Mouse (Mus musculus): ENCODE results near the gene Cacna1d.

Gene Cacna1d

DNA sequence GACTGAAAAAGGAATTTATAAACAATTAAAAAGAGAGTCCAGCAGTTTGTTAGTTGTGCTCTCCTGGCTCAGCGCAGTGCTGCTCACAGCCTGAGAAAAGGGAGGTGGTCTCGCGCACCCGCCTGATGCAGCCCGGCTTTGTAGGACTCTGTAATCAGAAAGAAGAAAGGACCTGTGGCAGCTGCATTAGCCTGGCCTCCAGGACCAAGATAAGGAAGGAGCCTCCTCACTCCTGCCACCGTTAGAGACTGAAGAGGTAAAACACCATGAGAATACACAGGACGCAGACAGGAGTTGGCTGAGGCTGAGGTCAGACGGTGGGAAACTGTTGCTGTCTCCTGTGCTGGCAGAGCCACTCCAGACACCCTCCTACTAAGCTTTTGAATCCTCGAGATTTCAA lies at the start of gene Cacna1d:
Gene Cacna1d, minus strand, starts transcription at position 114 of the 400 bp plus-strand sequence.
- DNase-seq (ENCODE audit: low read depth, low spot score) = no peak

- no peak for DNase-seq (ENCODE audit: low read depth, low spot score)
Observed at GRCm38 (mm10) chr14:30533780-30534450, 42.7 kb upstream of the Cacna1d start.

GRCm38 (mm10) chr14:30531896-30532295 lies 40.6 kb upstream of the Cacna1d start:
- DNase-seq (ENCODE audit: low read depth, low spot score) = no peak

DNA sequence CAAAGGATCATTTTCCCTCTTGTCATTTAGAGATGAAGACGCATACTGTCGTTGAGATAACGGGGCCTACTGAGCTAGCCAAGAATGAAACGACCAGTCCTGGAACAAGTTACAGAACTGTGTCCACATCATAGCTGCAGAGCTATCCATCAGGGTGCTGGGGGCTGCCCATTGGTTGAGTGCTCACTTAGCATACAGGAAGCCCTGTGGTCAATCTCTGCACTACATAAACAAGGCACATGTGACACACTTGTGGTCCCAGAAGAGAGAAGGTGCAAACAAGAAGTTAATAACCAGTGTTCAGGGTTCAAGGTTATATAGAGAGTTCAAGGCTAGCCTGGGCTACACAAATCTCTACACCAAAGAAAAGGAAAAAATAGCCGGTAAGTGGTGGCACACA lies 40.2 kb upstream of the Cacna1d start:
- DNase-seq (ENCODE audit: low read depth, low spot score) = no peak

DNA sequence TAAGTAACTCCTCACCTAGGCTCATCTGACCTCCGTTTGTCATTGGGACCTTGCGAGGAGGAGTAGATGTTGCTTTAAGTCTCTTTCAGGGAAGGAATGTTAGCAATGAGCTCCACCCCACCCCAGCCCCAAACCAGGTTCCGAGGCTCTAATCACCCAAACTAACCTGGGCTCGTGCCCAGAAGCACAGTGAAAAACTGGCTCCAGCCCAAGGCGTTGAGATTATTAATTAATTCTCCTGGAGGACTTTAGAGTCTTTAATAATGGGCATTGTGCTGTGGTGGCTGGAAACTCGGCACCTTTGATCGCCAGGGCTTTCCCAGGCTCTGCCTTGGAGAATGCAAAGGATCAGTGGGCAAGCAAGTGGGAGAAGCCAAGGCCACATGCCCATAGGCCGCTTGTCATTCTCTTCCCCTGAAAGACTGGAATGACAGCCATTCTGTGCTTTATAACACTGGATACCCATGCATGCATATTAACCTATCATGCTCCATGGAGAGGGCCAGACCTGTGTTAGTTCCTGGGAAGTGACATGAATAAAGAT lies 39.5 kb upstream of the Cacna1d start:
- DNase-seq (ENCODE audit: low read depth, low spot score) = no peak

GRCm38 (mm10) chr14:30529454-30529853 lies 38.2 kb upstream of the Cacna1d start:
- no peak for DNase-seq (ENCODE audit: low read depth, low spot score)

- DNase-seq (ENCODE audit: low read depth, low spot score) = no peak
Observed at GRCm38 (mm10) chr14:30528961-30529360, 37.7 kb upstream of the Cacna1d start.

DNA sequence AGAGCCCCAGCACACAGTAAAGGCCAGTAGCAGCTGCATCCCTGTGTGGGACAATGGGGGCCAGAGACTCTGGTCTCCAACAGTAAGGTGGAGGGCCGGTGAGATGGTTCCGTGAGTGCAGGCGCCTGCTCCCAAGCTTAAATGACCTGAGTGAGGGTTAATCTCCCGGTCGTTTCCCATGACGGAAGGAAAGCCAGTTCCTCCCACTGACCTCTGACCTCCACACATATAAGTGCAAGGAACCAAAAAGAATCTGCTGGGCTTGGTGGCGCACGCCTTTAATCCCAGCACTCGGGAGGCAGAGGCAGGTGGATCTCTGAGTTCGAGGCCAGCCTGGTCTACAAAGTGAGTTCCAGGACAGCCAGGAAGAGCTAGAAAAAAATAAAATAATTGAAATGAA lies 37.1 kb upstream of the Cacna1d start:
- no peak for DNase-seq (ENCODE audit: low read depth, low spot score)

DNA sequence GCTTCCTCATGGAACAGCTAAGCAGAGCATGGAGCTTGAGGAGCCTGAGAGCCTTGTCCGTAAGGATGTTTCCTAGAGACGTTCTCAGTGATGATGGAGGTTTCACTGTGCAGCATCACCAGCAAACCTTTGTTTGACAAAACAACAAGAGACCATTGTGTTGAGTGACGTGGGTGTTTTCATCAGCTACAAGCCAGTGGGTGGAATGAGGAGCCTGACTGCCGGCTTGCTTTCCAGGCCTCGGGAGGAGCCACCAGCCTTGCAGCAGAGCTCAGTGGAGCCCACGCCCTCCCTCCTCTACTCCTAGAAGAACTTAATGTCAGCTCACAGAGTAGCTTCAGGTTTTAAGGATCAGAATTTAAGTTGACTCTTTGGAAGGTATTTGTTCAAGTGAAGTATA lies 32.1 kb upstream of the Cacna1d start:
- DNase-seq (ENCODE audit: low read depth, low spot score) = no peak

DNA sequence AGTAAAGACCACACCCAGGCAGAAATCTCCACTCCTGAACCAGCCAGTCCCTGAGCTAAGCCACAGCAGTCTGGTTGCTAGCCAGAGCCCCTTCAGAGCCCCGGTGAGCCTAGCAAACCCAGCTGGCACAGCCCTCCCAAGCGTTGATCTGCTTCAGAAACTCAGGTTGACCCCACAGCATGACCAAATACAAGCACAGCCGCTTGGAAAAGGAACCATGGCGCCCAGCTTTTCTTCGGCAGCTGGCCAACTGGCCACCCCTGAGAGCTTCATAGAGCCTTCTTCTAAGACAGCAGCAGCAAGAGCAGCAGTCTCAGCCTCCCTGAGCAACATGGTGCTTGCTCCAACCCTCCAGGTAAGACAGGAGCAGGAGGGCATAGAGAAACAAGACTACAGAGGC lies 28.1 kb upstream of the Cacna1d start:
- DNase-seq (ENCODE audit: low read depth, low spot score) = no peak

DNA sequence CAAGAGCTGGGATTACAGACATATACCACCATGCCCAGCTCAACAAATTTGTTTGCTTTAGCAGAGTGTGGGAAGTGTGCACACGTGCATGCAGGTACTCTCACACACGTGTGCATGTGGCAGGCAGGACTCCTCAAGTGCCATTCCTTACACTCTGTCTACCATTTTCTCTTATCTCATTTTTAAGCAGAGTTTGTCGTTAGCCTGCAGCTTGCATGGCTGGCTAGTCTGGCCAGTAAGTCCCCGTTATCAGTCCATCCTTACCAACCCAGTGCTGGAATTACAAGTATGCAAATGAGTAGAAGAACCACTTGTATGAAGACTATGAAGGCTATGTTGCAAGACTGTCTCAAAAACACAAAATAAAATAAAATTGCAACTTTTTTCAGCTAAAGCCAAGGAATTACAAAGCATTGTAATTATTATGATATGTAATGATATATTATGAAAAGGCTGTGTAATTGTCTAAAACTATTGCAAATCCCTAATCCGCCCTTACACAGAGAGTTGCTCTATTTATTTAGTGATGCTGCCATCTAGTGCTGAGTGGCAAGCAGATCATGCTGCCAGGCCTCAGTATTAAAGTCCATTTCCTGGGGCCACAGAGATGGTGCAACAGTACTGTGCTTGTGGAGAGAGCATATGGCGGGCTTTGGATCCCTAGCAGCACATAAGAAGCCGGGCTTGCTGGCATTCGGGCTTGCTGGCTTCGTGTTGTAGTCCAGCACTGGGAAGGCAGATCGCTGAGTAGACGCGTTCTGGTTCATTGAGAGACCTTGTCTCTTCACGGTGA lies 24.9 kb upstream of the Cacna1d start:
- peak; percentile 24 for DNase-seq (ENCODE audit: low read depth, low spot score)

- no peak for DNase-seq (ENCODE audit: low read depth, low spot score)
Observed at GRCm38 (mm10) chr14:30512896-30513295, 21.6 kb upstream of the Cacna1d start.

GRCm38 (mm10) chr14:30510214-30510763 lies 19.0 kb upstream of the Cacna1d start:
- DNase-seq (ENCODE audit: low read depth, low spot score) = no peak

DNA sequence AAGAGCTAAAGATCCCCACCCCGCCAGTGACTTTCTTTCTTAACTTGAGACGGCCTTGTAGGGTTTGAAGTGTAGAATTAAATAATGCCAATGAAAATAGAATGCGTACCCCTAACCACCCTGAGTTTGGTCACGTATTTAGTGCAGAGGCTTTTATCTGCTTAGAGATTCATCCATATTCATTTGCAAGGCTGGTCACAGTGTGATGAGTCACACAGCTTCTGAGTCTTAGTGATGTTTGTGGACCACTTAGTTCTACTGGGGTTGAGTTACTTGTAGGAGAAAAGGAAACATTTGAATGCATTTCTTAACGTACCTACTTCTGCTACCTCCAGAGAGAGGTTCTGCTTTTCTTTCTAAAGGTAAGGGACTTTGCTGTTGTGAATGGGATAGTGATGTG lies 13.7 kb upstream of the Cacna1d start:
- no peak for DNase-seq (ENCODE audit: low read depth, low spot score)

DNA sequence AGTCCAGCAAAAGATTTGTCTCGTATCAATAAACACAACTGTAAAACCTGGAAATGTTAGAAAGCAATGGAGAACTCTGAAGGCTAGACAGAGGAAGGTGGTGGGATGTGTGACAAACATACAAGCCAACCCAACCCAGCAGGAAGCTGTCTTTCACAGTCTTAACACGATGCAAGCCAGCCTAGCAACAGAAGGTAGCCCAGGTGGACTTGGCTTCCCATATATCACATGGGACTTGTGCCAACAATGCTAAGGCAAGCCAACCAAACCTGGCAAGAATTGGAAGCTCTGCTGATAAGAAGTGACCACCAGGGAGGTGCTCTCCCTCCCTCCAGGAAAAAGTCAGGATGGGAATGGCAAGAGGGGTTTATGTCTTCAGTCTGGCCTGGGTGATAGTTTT lies 6.9 kb upstream of the Cacna1d start:
- DNase-seq (ENCODE audit: low read depth, low spot score) = no peak

DNA sequence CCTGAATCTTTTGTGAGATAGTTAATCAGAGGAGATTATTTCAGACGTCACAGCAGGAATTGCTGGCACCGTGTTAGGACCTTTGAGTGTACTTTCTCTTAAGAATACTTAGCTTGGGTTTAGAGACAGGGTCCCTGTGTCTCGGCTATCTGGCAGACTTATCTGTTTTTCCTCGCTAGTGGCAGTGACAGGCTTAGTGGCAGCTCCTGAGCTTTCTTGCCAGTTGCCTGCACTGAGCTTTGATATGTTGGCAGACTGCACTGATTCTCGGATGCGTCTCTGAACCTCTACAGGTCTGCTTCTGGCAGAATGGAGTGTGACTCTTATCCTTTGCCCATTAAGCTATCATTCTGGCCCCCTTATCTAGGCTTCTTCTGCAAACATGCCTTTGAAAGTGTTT lies 3.7 kb upstream of the Cacna1d start:
- DNase-seq (ENCODE audit: low read depth, low spot score) = no peak

DNA sequence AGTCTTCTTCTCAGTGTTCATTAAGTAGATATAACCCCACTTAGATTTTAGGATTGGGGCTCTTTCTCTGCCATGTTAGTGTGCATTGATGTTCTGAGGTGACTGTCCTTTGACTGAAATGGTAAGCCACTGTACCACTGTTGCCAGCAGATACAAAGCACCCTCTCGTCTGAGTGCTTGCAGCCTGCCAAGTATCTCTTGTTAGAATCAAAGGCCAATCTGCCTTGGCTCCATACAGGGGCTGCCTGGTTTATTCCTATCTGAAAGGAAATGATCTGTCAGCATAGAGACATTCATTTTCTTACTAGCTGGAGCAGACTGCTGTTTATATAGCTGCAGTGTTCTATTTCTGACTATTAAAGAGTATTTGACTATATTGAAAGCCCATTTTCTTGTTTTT lies 2.0 kb upstream of the Cacna1d start:
- no peak for DNase-seq (ENCODE audit: low read depth, low spot score)

DNA sequence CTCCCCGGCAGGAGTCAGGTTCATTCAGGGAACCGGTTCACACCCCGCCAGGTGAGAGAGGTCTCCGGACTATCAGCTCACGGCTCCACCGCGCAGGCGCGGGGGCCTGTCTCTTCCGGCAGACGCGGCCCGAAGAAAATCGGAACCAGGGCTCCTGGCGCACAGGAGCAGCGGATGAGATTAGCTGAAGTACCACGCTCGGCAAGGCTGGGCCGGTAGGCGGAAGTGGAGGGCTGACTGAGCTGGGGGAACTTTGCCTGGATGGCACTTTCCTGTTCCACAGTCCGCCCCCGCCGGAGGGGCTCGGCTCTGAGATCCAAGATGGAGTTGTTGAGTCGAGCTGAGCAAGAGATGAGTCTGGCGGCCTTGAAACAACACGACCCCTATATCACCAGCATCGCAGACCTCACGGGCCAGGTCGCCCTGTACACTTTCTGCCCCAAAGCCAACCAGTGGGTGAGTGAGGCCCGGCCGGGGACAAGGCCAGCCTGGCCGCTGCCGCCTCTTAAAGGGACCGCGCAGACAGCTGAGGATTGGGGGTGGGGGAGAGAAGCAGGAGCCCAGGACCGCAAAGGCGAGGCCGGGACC lies 11.8 kb downstream of the Cacna1d start, which contains the start of gene Dcp1a:
Gene Dcp1a, plus strand, starts transcription at position 175 of the 588 bp plus-strand sequence.
- DNase-seq (ENCODE audit: low read depth, low spot score) = peak; percentile 93

- DNase-seq (ENCODE audit: low read depth, low spot score) = no peak
Observed at GRCm38 (mm10) chr14:30474416-30474815, 16.8 kb downstream of the Cacna1d start.

DNA sequence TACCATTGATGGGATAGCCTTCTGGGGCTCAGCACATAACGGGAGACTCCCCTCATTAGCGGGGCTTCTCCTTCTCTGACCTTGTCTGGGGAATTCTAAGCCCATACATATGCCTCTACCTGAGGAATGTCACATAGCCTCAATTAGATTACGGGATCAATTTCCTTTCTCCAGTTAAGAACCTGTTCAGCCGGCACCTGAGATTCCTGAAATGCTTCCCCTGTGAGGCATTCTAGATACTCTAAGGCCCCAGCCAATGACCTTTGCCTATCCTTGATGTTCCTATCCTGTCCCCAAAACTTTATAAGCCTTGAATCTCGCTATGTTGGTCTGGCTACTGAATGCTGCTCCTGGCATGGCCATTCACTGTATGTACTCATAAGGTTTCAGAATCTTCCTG lies 17.6 kb downstream of the Cacna1d start:
- no peak for DNase-seq (ENCODE audit: low read depth, low spot score)

DNA sequence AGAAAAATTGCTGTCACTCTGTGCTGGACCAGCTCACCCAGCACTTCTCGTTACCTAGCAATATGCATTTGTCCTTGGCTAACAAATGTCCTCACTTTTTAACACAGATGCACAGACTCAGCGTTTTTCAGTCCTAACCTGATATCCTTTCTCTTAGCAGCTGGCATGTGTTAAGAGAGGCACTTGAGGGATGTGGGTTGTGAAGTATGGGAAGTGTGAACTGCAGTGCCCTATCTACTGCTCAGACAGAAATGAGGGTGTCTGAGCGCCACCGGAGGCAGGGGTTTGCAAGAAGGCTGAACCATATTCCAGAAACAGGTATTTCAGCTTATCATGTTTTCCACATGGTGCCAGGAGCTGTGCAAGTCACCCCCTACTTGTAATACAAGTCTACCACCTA lies 27.9 kb downstream of the Cacna1d start:
- no peak for DNase-seq (ENCODE audit: low read depth, low spot score)

- peak; percentile 51 for DNase-seq (ENCODE audit: low read depth, low spot score)
Observed at GRCm38 (mm10) chr14:30459891-30460523, 31.2 kb downstream of the Cacna1d start.
